8 mouse cellular contexts compared by ENCODE assay signal in the genomic region with DNA sequence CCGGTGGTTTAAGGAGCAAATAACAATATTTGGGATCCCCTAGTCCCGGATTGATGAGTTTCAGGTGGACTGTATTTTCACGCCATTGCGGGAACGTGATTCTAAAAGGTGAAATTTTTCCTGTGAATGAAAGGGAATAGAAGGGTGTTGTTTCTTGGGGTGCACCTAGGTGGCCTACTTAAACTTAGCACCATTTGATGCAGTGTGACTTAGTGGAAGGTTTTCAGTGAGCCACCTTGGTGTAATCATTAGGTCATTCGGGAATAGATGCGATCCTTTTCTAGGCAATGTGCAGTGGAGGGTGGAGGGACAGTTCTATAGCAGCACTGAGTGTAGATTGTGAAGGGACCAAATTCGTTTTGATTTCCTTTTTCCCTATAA. TPM values are rescaled to one million over a fixed set of nuclear protein-coding genes. Genes with fewer than 3 reads are reported as not detected.
DNase-seq lines count a peak whose midpoint lies in the region; ATAC-seq and TF ChIP-seq lines count a peak whose summit lies in the region.

No protein-coding gene starts in this region.

- DNase-seq in heart, adult 2 months, result no peak
- no peak for DNase-seq in heart, postnatal 14 days
- no peak for DNase-seq in forebrain, postnatal 0 days
- DNase-seq in urinary bladder, postnatal 36 days (ENCODE audit: low spot score in 2 of 2), result no peak
- no peak for DNase-seq in gastrocnemius, adult 18-20 months (ENCODE audit: low spot score)
- DNase-seq in layer of hippocampus, postnatal 14 days (ENCODE audit: low spot score in 2 of 2), result no peak

- H3K9me3 ChIP-seq in E14TG2a.4 (ENCODE audit: low read length), result no peaks in the 10 kb centered on the region
- no peaks in the 10 kb centered on the region for H3K9me3 ChIP-seq in forebrain, postnatal 0 days (ENCODE audit: low read length)
- no peaks in the 10 kb centered on the region for H3K9me3 ChIP-seq in megakaryocyte, embryonic 14.5 days

- 16% methylated on average over 8 of the region's 8 CpGs for WGBS in heart, adult 2 months
- WGBS in forebrain, postnatal 0 days, result 4% methylated on average over 8 of the region's 8 CpGs

- no peak for TF ChIP-seq CTCF in heart, adult 2 months (IDR thresholded peaks at IDR 0.05)
- no peak for TF ChIP-seq CTCF in E14TG2a.4 (conservative IDR thresholded peaks at IDR 0.05; ENCODE audit: low read length)
- TF ChIP-seq CTCF in forebrain, postnatal 0 days (IDR thresholded peaks at IDR 0.05; ENCODE audit: low read depth), result peak; percentile 48

- peak overlapping the region; percentile 80 for H3K9ac ChIP-seq in heart, adult 2 months (ENCODE audit: low read depth, low read length)
- H3K9ac ChIP-seq in forebrain, postnatal 0 days, result peak overlapping the region; percentile 89

- H3K4me3 ChIP-seq in heart, adult 2 months, result peak overlapping the region; percentile 74
- peak overlapping the region; percentile 97 for H3K4me3 ChIP-seq in E14TG2a.4 (replicated peaks; ENCODE audit: low read length)
- peak overlapping the region; percentile 96 for H3K4me3 ChIP-seq in forebrain, postnatal 0 days (ENCODE audit: low read depth, low read length)
- peak overlapping the region; percentile 96 for H3K4me3 ChIP-seq in megakaryocyte, embryonic 14.5 days (replicated peaks)

- no peak overlapping the region for H3K27ac ChIP-seq in heart, adult 2 months
- peak overlapping the region; percentile 97 for H3K27ac ChIP-seq in forebrain, postnatal 0 days (ENCODE audit: low read depth, low read length)

- no peaks in the 10 kb centered on the region for H3K27me3 ChIP-seq in heart, adult 2 months (ENCODE audit: control insufficient read depth, insufficient read depth, low read length)
- no peaks in the 10 kb centered on the region for H3K27me3 ChIP-seq in E14TG2a.4 (ENCODE audit: insufficient read depth, low read length)
- no peaks in the 10 kb centered on the region for H3K27me3 ChIP-seq in forebrain, postnatal 0 days (ENCODE audit: insufficient read depth, low read length)
- H3K27me3 ChIP-seq in megakaryocyte, embryonic 14.5 days (replicated peaks), result no peaks in the 10 kb centered on the region

- no peaks in the 10 kb centered on the region for H3K4me1 ChIP-seq in heart, adult 2 months (ENCODE audit: control insufficient read depth, insufficient read depth, low read length)
- peaks cover 35% of the 10 kb centered on the region for H3K4me1 ChIP-seq in E14TG2a.4 (replicated peaks; ENCODE audit: low read depth, low read length)
- H3K4me1 ChIP-seq in forebrain, postnatal 0 days (ENCODE audit: insufficient read depth), result peaks cover 13% of the 10 kb centered on the region; the same call in 1 of the 2 replicates
- peaks cover 65% of the 10 kb centered on the region for H3K4me1 ChIP-seq in megakaryocyte, embryonic 14.5 days

- peak overlapping the region; percentile 82 for H3K4me2 ChIP-seq in forebrain, postnatal 0 days (ENCODE audit: low read depth)

- no peaks in the 10 kb centered on the region for H3K36me3 ChIP-seq in heart, adult 2 months (ENCODE audit: control insufficient read depth, insufficient read depth, low read length)
- no peaks in the 10 kb centered on the region for H3K36me3 ChIP-seq in E14TG2a.4 (ENCODE audit: insufficient read depth, low read length)
- H3K36me3 ChIP-seq in forebrain, postnatal 0 days (ENCODE audit: insufficient read depth), result no peaks in the 10 kb centered on the region
- peaks cover 10% of the 10 kb centered on the region for H3K36me3 ChIP-seq in megakaryocyte, embryonic 14.5 days (replicated peaks; ENCODE audit: low read length)

- no peak for TF ChIP-seq EP300 in heart, adult 2 months (IDR thresholded peaks at IDR 0.05; ENCODE audit: insufficient read depth, low read depth, low read length)

- no peaks in the 10 kb centered on the region; the same call in 1 of the 2 replicates for H3K79me2 ChIP-seq in heart, adult 2 months (replicated peaks; ENCODE audit: control insufficient read depth, insufficient read depth, low read length)

- intact Hi-C loops in heart, adult 2 months (cut with DNase I), result no loop called here
- intact Hi-C loops in heart, postnatal 14 days (cut with DNase I), result no loop called here

- TF ChIP-seq POLR2A in heart, adult 2 months (IDR thresholded peaks at IDR 0.05; ENCODE audit: insufficient read depth, low read depth, low read length), result no peak

- ATAC-seq in forebrain, postnatal 0 days, result 0 out of 2 replicates have a peak, but pooled peaks have one; percentile 14

RNA-seq across cellular contexts. Expression of gene Ralgps2, which starts 0.7 kb away (rescaled TPM):
- 1 to 10 TPM; 8.1 TPM for total RNA-seq in heart, adult 2 months (2021)
- 3.5 and 4.9 TPM in 2 replicates for polyA plus RNA-seq in heart, adult 2 months (2012; rRNA removed)
- total RNA-seq in heart, postnatal 14 days (2021), result 10 to 100 TPM; 16.3 to 17.1 TPM
- total RNA-seq in forebrain, postnatal 0 days (2014; rRNA removed), result 94.9 and 101 TPM in 2 replicates
- 59.7 and 85.9 TPM in 2 replicates for polyA plus RNA-seq in forebrain, postnatal 0 days (2015; fragmentation: Nextera tagmentation; extraction: Ambion mirVana)
- polyA plus RNA-seq in megakaryocyte, embryonic 14.5 days (2012; ENCODE audit: insufficient read depth, low replicate concordance), result 50.3 and 60.3 TPM in 2 replicates
- total RNA-seq in gastrocnemius, adult 18-20 months (2021), result 1 to 10 TPM in 1 of 2 experiments, under 1 TPM in 1; 0.57 to 2.0 TPM
- 10 to 100 TPM; 79.0 to 96.0 TPM for total RNA-seq in layer of hippocampus, postnatal 14 days (2021)
